Mouse (Mus musculus) liver, embryonic 14.5 days (tissue): Measurements from ENCODE around the gene Gm2564. TPM values are rescaled to one million over a fixed set of nuclear protein-coding genes. Genes with fewer than 3 reads are reported as not detected.
"Not testable (repeated sequence)": the region's sequence is repeated elsewhere in the genome, so short reads cannot be mapped to it uniquely, and the experiment has no call there.

Experiments
- ATAC-seq: fragments of 200-750 bp; cut with Nextera tagmentation; 2 replicates; pipeline ENCODE4 v1.8.0; 2017; ENCODE audit warnings: moderate number of reproducible peaks, mild to moderate bottlenecking, moderate library complexity; ENCODE audit not compliant: insufficient read depth
- DNase-seq, 3 experiments: peaks; one replicate each; pipeline ENCODE4 v3.0.0-alpha.2; 2012 to 2013; ENCODE audit warnings: low read depth in 3 of 3, low spot score in 3 of 3
- H3K27ac ChIP-seq: fragments of 300-500 bp; sonication (generic); 2 replicates; pipeline ENCODE4 v1.5.1; 2014; ENCODE audit warnings: moderate library complexity, mild to moderate bottlenecking, control low read depth, inconsistent platforms
- H3K27me3 ChIP-seq: fragments of 300-500 bp; sonication (generic); 2 replicates; pipeline ENCODE4 v1.6.1; 2014; ENCODE audit warnings: mild to moderate bottlenecking, low read length, moderate library complexity; ENCODE audit not compliant: control insufficient read depth, insufficient read depth
- H3K36me3 ChIP-seq: fragments of 300-500 bp; sonication (generic); replicated peaks from 2 replicates; pipeline ENCODE4 v1.6.1; 2014; ENCODE audit warnings: low read depth; ENCODE audit not compliant: control insufficient read depth, insufficient read depth
- H3K4me1 ChIP-seq, 2 experiments: fragments of 200-500 bp in 1 of 2; fragments of 300-500 bp in 1 of 2; sonication (generic) in 1 of 2; replicated peaks; 2 replicates each; pipeline ENCODE4 v1.6.1; 2012 to 2014; ENCODE audit warnings: antibody characterized with exemption in 1 of 2, inconsistent platforms in 1 of 2, low read length in 1 of 2; ENCODE audit not compliant: control insufficient read depth in 2 of 2, insufficient read depth in 2 of 2
- H3K4me2 ChIP-seq: fragments of 300-500 bp; sonication (generic); 2 replicates; pipeline ENCODE4 v1.6.1; 2014; ENCODE audit warnings: low read depth, mild to moderate bottlenecking, control low read depth, moderate library complexity
- H3K4me3 ChIP-seq, 2 experiments: fragments of 200-500 bp in 1 of 2; fragments of 300-500 bp in 1 of 2; sonication (generic) in 1 of 2; 2 replicates each; pipeline ENCODE4 v1.5.1; 2012 to 2014; ENCODE audit warnings: low read depth in 2 of 2, low read length in 2 of 2, mild to moderate bottlenecking in 2 of 2, control low read depth in 1 of 2, inconsistent platforms in 1 of 2, moderate library complexity in 1 of 2; ENCODE audit not compliant: insufficient read depth in 1 of 2
- H3K9ac ChIP-seq: fragments of 300-500 bp; sonication (generic); replicated peaks from 2 replicates; pipeline ENCODE4 v1.6.1; 2014; ENCODE audit warnings: mild to moderate bottlenecking, control low read depth, moderate library complexity
- H3K9me3 ChIP-seq: fragments of 300-500 bp; sonication (generic); 2 replicates; pipeline ENCODE4 v1.6.1; 2016; ENCODE audit warnings: low read length, mixed read lengths; ENCODE audit not compliant: control insufficient read depth
- WGBS: fragments of 180-500 bp; shearing (Covaris S2); extraction: QIAGEN DNeasy Blood & Tissue Kit; methylation state at CpG from one replicate; pipeline ENCODE4 v1.1.7; 2014; ENCODE audit not compliant: insufficient replicate concordance; 5-methylcytosine and 5-hydroxymethylcytosine counted together
- polyA plus RNA-seq, 2 experiments: library from polyadenylated mRNA; depleted of rRNA in 1 of 2; stranded (reverse) in 1 of 2; unstranded in 1 of 2; fragments of >200 nt; fragmentation: Nextera tagmentation in 1 of 2; extraction: Ambion mirVana in 1 of 2; gene quantifications; 2 replicates each; pipeline versions ENCODE4 v1.2.1 to v1.2.3; 2012 to 2014

Gene Gm2564
- polyA plus RNA-seq (2012; rRNA removed) (not detected in 2 replicates), polyA plus RNA-seq (2014; fragmentation: Nextera tagmentation; extraction: Ambion mirVana) (not detected in 2 replicates)

GRCm38 (mm10) chr4:42629419-42629818, at the start of gene Gm2564:
Gene Gm2564 (plus strand): TSS chr4:42629719.
- not testable (repeated sequence) for H3K27ac ChIP-seq, H3K27me3 ChIP-seq, H3K4me3 ChIP-seq, H3K4me2 ChIP-seq, H3K4me1 ChIP-seq, ATAC-seq, DNase-seq, H3K36me3 ChIP-seq, H3K9ac ChIP-seq, H3K9me3 ChIP-seq
- no CpG with 5 or more reads among the region's 8 CpGs for WGBS

DNA sequence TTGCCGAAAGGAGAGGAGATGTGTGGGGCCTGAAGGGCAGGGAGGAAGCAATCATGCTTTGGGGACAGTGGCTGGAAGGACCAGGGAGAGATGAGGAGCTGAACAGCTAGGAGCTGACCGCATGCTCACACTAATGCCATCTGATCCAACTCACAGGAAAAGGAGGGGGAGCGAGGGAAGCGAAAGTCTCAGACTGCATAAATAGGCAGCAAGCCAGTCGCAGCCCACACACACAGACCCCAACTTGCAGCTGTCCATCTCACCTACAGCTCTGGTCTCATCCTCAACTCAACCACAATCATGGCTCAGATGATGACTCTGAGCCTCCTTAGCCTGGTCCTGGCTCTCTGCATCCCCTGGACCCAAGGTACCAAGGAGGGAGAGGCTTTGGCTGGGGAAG, 17.6 kb upstream of the Gm2564 start, which contains the start of gene Gm10591:
Gene Gm10591, plus strand, starts transcription at position 301 of the 400 bp plus-strand sequence.
- H3K4me3 ChIP-seq, H3K4me1 ChIP-seq, ATAC-seq, H3K27me3 ChIP-seq, H3K9me3 ChIP-seq, H3K9ac ChIP-seq, H3K36me3 ChIP-seq, DNase-seq, H3K27ac ChIP-seq, H3K4me2 ChIP-seq: not testable (repeated sequence)
- WGBS, result no CpG with 5 or more reads among the region's 5 CpGs

GRCm38 (mm10) chr4:42654951-42655350, 25.4 kb downstream of the Gm2564 start, which contains the start of gene Ccl27b:
Gene Ccl27b (plus strand): TSS chr4:42655251.
- not testable (repeated sequence) for H3K4me1 ChIP-seq, ATAC-seq, H3K27me3 ChIP-seq, H3K36me3 ChIP-seq, DNase-seq, H3K27ac ChIP-seq, H3K9ac ChIP-seq, H3K4me2 ChIP-seq, H3K4me3 ChIP-seq, H3K9me3 ChIP-seq
- WGBS, result no CpG with 5 or more reads among the region's 9 CpGs

GRCm38 (mm10) chr4:42661793-42662192, 32.3 kb downstream of the Gm2564 start, which contains the start of gene Il11ra2:
Gene Il11ra2 (minus strand): TSS chr4:42661893.
- WGBS, result no CpG with 5 or more reads among the region's 3 CpGs
- not testable (repeated sequence) for H3K4me1 ChIP-seq, ATAC-seq

GRCm38 (mm10) chr4:42675415-42675814, 45.9 kb downstream of the Gm2564 start:
- not testable (repeated sequence) for H3K4me1 ChIP-seq, H3K4me2 ChIP-seq, H3K27ac ChIP-seq, DNase-seq, H3K27me3 ChIP-seq, H3K9ac ChIP-seq, H3K9me3 ChIP-seq, ATAC-seq, H3K36me3 ChIP-seq, H3K4me3 ChIP-seq
- no CpG with 5 or more reads among the region's 4 CpGs for WGBS

More at GRCm38 (mm10) chr4:42661793-42662192, 32.3 kb downstream of the Gm2564 start, which contains the start of gene Il11ra2:
- not testable (repeated sequence) for H3K4me2 ChIP-seq, H3K27ac ChIP-seq, H3K4me3 ChIP-seq, H3K27me3 ChIP-seq, H3K9ac ChIP-seq, H3K36me3 ChIP-seq, DNase-seq, H3K9me3 ChIP-seq

DNA sequence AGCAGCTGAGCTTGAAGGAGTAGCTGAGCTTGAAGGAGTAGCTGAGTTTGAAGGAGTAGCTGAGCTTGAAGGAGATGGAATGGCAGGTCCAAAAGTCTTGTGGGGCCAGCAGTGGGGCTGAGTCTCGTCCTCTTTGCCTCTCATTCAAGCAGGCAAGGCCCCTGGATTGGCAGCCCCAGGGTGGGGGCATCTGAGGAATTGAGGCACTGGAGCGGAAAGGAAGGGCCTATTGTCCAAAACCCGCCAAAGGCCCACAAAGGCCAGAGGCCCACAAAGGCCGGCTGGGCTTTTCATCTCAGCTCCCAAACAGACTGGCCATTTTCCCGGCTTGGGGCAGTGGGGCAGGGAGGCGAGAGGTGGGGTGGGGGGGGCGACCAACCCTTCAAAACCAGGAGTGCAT, 49.8 kb downstream of the Gm2564 start:
- WGBS, result no CpG with 5 or more reads among the region's 7 CpGs

GRCm38 (mm10) chr4:42680374-42681356, 51.1 kb downstream of the Gm2564 start:
- H3K27me3 ChIP-seq, H3K27ac ChIP-seq, DNase-seq, H3K9me3 ChIP-seq, ATAC-seq, H3K4me3 ChIP-seq, H3K9ac ChIP-seq, H3K4me1 ChIP-seq, H3K36me3 ChIP-seq, H3K4me2 ChIP-seq: not testable (repeated sequence)
- WGBS, result no CpG with 5 or more reads among the region's 32 CpGs

More for the DNA sequence above, 49.8 kb downstream of the Gm2564 start:
- H3K4me1 ChIP-seq, H3K27me3 ChIP-seq, H3K9ac ChIP-seq, H3K4me2 ChIP-seq, H3K36me3 ChIP-seq, DNase-seq, H3K4me3 ChIP-seq, H3K27ac ChIP-seq, H3K9me3 ChIP-seq, ATAC-seq: not testable (repeated sequence)
